Mouse (Mus musculus): ENCODE data around the gene Pdzph1. TPM values are rescaled to one million over a fixed set of nuclear protein-coding genes. Genes with fewer than 3 reads are reported as not detected.

Gene Pdzph1
- polyA plus RNA-seq, 1 experiment from 2014 or later: not detected

Other genes starting within 250 kb of the Pdzph1 start
- gene Nudt12, start 22.0 kb upstream of the Pdzph1 start, polyA plus RNA-seq (2016; fragmentation: Nextera tagmentation; extraction: Ambion mirVana): 6.6 and 10.0 TPM in 2 replicates